Mouse (Mus musculus) cerebellum, postnatal 25 days (tissue): ENCODE measurements around the gene Fkbp5.
A peak's percentile ranks its signal among the peaks of the same experiment; 100 is the strongest.
"Not testable (repeated sequence)": the region's sequence is repeated elsewhere in the genome, so short reads cannot be mapped to it uniquely, and the experiment has no call there.

ENCODE experiments used
- DNase-seq, 2 experiments: peaks; one replicate each; pipeline ENCODE4 v3.0.0; 2021; ENCODE audit warnings: mixed read lengths in 2 of 2

Fkbp5 gene

GRCm38 (mm10) chr17:28417771-28418170 lies 99.6 kb downstream of the Fkbp5 start:
- no peak for DNase-seq

GRCm38 (mm10) chr17:28415271-28415670 lies 102.1 kb downstream of the Fkbp5 start:
- DNase-seq: no peak

GRCm38 (mm10) chr17:28411381-28411960 lies 105.9 kb downstream of the Fkbp5 start:
- DNase-seq: no peak

GRCm38 (mm10) chr17:28410731-28411130 lies 106.6 kb downstream of the Fkbp5 start:
- DNase-seq: no peak

GRCm38 (mm10) chr17:28408251-28408918 lies 108.9 kb downstream of the Fkbp5 start:
- no peak for DNase-seq

GRCm38 (mm10) chr17:28407418-28408250 lies 109.7 kb downstream of the Fkbp5 start:
- DNase-seq: peak; percentile 82 to 87

GRCm38 (mm10) chr17:28406471-28406870 lies 110.9 kb downstream of the Fkbp5 start:
- no peak for DNase-seq

- DNase-seq: not testable (repeated sequence)
Measured at GRCm38 (mm10) chr17:28404745-28405144, 112.6 kb downstream of the Fkbp5 start.

GRCm38 (mm10) chr17:28404301-28404700 lies 113.0 kb downstream of the Fkbp5 start:
- no peak for DNase-seq

- DNase-seq: no peak
Measured at GRCm38 (mm10) chr17:28394994-28395393, 122.3 kb downstream of the Fkbp5 start.

GRCm38 (mm10) chr17:28394051-28394765 lies 123.1 kb downstream of the Fkbp5 start:
- DNase-seq: no peak

GRCm38 (mm10) chr17:28391568-28392432 lies 125.5 kb downstream of the Fkbp5 start:
- no peak for DNase-seq

GRCm38 (mm10) chr17:28388534-28388933 lies 128.8 kb downstream of the Fkbp5 start:
- no peak for DNase-seq

GRCm38 (mm10) chr17:28386150-28386905 lies 131.0 kb downstream of the Fkbp5 start:
- DNase-seq: peak; percentile 90 to 94

GRCm38 (mm10) chr17:28384298-28384697 lies 133.0 kb downstream of the Fkbp5 start:
- DNase-seq: peak in 1 of 2 experiments; percentile 22

GRCm38 (mm10) chr17:28380255-28380654 lies 137.1 kb downstream of the Fkbp5 start:
- no peak for DNase-seq

GRCm38 (mm10) chr17:28375592-28376061 lies 141.7 kb downstream of the Fkbp5 start:
- no peak for DNase-seq

GRCm38 (mm10) chr17:28374494-28374893 lies 142.8 kb downstream of the Fkbp5 start:
- no peak for DNase-seq

GRCm38 (mm10) chr17:28373821-28374220 lies 143.5 kb downstream of the Fkbp5 start:
- peak; percentile 26 to 56 for DNase-seq

GRCm38 (mm10) chr17:28371941-28372340 lies 145.4 kb downstream of the Fkbp5 start:
- DNase-seq: no peak

- DNase-seq: no peak
Measured at GRCm38 (mm10) chr17:28371286-28371685, 146.0 kb downstream of the Fkbp5 start.
